Mouse (Mus musculus) inflammation-experienced regulatory T-cells, adult 6 months (primary cell): ENCODE results near the gene Ppp6r3. TPM values are rescaled to one million over a fixed set of nuclear protein-coding genes. Genes with fewer than 3 reads are reported as not detected.

Experiments
- ATAC-seq: one replicate; pipeline ENCODE4 v1.8.0; 2017
- polyA plus RNA-seq, 3 experiments: library from polyadenylated mRNA; unstranded; fragments of 100-300 nt; shearing (Covaris generic); gene quantifications; one replicate each; pipeline ENCODE4 v1.2.1; 2017

Gene Ppp6r3
- polyA plus RNA-seq, 3 experiments from 2014 or later = 67.2 to 92.1 (median 71.5) TPM

GRCm38 (mm10) chr19:3497216-3497615 is 78.3 kb downstream of the Ppp6r3 start:
- ATAC-seq = no peak

DNA sequence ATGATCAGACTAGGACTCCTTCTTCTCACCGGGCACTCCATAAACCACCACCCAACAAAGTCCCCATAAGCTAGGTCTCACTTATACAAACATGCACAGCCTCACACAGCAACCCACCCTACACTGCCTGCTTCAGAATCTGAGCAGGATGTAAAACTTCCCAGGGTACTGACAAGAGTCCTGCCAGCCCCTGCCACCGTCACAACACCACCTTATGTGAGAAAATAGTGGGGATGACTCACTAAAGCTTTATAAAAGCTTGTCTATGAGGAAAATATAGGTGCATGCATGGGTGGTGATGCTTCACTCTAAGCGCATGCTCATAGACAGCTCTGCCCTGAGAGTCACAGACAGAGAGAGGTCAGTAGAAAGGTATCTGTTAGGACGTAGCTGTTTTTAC is 85.7 kb downstream of the Ppp6r3 start:
- ATAC-seq = no peak

DNA sequence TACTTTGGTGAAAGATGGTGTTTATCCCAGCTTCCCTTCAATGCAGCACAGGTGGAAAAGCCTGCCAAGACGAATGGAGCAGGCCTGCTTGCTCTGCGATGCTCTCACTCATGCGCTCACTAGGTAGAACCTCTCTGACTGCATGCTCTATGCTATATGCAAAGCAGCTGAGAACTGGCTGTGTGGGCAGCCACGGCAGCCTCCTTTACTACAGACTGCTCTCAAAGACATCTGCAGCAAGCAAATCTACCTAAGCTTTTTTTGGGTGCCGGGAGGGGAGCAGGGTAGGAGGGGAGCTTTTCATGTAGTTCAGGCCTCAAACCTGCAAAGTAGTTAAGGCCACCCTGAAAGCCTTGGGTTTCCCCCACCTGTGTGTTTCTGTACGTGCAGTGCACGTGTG is 92.7 kb downstream of the Ppp6r3 start:
- ATAC-seq = no peak

- ATAC-seq = no peak
These were observed 95.4 kb downstream of the Ppp6r3 start for GRCm38 (mm10) chr19:3480101-3480500.

- ATAC-seq = no peak
These were observed 98.6 kb downstream of the Ppp6r3 start for GRCm38 (mm10) chr19:3476996-3477395.

GRCm38 (mm10) chr19:3471218-3471617 is 104.3 kb downstream of the Ppp6r3 start:
- ATAC-seq = no peak

- no peak for ATAC-seq
These were observed 108.0 kb downstream of the Ppp6r3 start for GRCm38 (mm10) chr19:3467574-3467973.

DNA sequence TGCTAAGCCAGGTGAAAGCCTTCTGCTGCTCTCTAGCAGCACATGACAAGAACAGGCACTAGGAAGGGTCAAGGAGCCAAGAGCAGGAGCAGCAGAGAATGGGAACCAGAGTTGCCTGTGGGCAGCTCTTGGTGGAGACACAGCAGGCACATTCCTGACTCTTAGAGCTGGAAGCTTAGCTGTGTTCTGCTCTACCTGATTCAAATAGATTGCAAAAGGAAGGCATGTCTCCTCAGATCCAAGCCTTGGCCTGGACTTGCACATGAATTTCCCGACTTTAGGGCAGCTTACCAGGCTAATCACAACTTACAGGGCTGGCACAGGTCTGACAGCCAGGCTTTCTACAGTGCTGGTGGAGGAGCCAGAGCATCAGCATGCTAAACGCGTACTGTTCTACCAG is 115.6 kb downstream of the Ppp6r3 start:
- ATAC-seq = no peak

- no peak for ATAC-seq
These were observed 117.0 kb downstream of the Ppp6r3 start for GRCm38 (mm10) chr19:3458331-3459099.

DNA sequence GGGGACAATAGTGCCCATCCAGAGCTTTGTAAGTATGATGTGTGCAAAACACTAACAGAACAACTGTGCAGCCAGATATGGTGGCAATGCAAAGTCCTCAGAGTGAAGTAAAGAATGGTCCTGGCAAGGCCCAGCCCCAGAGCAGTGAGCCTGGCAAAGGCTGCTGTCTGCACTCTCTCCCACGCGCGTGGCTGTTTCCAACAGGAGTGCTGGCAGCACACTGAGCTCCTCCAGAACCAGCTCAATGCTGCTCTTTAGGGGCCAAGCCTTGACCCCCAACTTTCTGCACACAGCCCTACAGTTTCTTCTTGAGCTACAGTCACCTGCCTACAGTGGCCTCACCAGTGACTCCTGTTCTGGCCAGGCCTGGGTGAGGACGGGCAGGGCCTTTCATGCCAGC is 117.8 kb downstream of the Ppp6r3 start:
- ATAC-seq = no peak

- no peak for ATAC-seq
These were observed 123.9 kb downstream of the Ppp6r3 start for GRCm38 (mm10) chr19:3451649-3452048.

GRCm38 (mm10) chr19:3451170-3451569 is 124.4 kb downstream of the Ppp6r3 start:
- peak; percentile 50 for ATAC-seq

- ATAC-seq = no peak
These were observed 124.8 kb downstream of the Ppp6r3 start for GRCm38 (mm10) chr19:3450714-3451113.

GRCm38 (mm10) chr19:3449248-3449647 is 126.3 kb downstream of the Ppp6r3 start:
- ATAC-seq = no peak

- ATAC-seq = no peak
These were observed 128.2 kb downstream of the Ppp6r3 start for GRCm38 (mm10) chr19:3447348-3447747.

DNA sequence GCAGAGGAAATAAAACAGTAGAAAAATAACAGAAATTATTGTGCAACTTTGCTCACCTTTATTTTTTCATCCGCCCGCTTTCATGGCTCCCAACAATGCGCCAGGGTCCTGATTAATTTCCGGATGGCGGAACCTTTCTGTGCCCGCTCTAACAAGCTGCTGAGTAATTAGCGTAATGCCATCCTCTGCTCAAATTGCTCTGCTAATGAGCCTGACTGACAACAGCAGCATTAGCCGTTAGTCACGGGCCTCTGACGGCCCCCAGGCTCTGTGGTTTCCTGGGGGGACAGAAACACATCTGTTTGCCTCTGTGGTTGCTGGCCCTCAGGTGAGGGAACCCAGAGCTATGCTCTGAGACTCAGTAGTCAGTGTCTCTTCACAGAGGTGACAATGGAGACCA is 134.5 kb downstream of the Ppp6r3 start:
- no peak for ATAC-seq

- ATAC-seq = no peak
These were observed 134.9 kb downstream of the Ppp6r3 start for GRCm38 (mm10) chr19:3440667-3441066.

DNA sequence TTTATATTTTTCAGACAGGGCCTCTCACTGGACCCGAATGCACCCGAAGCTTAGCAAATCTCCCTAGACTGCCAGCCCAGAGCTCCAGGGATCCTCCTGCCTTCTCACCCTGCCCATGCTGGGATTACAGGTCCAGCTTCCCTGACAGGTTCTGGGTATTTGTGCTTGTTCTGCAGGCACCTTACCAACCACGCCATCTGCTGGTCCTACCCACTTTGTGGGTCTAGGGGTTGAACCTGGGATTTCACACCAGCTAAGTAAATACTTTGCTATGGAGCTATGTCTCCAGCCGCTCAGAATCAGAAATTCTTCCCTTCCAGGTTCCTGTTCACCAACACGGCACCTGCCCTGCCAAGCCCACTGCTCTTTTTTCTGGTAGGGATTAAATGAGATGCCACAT is 137.6 kb downstream of the Ppp6r3 start:
- ATAC-seq = no peak

GRCm38 (mm10) chr19:3436840-3437239 is 138.7 kb downstream of the Ppp6r3 start:
- ATAC-seq = no peak

DNA sequence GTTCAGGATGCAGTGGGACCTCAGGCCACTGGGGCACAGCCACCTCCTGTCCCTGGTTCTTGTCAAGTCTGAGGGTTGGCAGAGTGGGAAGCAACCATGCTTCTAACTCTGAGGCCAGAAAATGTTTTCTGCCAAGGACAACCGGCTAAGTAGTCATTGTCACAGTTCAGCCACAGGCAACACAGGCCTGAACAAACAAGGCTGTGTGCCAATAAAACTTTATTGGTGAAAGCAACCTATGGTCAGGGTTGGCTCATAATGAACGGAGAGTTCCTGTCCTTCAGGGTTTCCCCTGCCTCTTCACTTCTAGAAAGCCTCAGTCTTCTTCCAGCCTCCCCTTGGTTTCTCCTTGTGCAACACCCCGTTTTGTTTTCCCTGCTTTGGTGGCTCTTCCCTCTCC is 139.7 kb downstream of the Ppp6r3 start:
- ATAC-seq = no peak

GRCm38 (mm10) chr19:3434641-3435040 is 140.9 kb downstream of the Ppp6r3 start:
- no peak for ATAC-seq

GRCm38 (mm10) chr19:3434124-3434523 is 141.4 kb downstream of the Ppp6r3 start:
- ATAC-seq = no peak

GRCm38 (mm10) chr19:3431969-3432368 is 143.6 kb downstream of the Ppp6r3 start:
- ATAC-seq = no peak

GRCm38 (mm10) chr19:3431066-3431465 is 144.5 kb downstream of the Ppp6r3 start:
- ATAC-seq = no peak
